Mouse (Mus musculus): Measurements from ENCODE around the gene Sfxn3.

The Sfxn3 gene

DNA sequence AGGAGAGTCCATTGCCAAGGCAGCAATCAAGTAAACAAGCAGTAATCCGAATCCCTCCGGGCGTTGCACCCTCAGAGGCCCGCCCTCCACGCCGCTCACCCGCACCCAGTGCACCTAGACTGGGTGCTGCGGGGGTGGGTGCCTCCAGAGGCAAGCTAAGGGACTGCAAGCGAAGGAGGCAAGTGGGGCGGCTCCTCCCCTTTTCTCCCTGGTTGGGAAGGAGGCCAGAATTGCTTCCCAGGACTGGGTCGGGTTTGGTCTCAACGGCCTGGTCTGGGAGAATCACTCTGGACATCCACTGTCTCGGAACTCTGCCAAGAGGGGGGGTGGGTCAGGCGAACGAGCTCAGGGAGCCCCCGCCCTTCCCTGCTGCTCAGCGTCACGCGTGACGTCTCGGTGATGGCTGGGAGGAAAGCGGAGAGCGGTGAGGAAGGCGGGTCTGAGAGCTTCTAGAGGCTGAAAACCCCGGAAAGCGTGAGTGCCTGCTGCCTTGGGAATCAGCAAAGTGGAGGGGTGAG is at the start of gene Sfxn3:
Gene Sfxn3 (plus strand): TSS at position 87 of the 518 bp plus-strand sequence.
- peak; percentile 89 for DNase-seq

DNA sequence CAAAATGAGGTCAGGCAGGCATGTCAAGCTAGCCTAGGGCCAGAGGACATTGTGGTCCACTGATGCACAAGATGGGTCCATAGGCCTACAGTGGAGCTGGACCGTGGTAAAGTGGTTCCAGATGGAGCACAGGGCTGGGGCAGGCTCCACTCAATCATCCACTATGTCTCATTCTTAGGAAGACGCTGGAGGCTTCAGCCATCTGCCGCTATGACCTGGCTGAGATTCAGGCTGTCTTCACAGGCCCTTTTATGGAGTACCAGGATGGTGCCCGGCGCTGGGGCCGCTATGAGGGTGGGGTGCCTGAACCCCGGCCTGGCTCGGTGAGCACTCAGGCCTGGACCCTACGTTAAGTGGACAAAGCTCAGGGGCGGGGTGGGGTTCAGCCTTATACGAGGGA is 49.5 kb upstream of the Sfxn3 start:
- no peak for DNase-seq

DNA sequence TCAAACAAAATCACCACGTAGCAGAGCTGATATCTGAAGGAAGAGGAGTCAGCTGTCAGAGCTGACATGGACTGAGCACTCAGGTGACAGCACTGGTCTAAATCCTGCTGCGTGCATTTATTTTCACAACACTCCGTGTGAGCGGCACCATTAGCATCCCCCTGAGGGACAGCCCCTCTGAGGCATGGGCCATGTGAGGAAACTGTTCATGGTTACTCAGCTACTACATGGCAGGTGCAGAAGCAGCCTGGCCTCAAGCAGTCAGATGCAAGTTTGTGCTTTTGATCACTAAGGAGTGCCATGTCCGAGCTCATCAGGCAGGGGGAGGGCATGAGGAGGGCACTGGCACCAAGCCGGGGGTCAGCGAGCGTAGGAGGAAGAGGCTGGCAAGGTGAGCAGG is 47.7 kb upstream of the Sfxn3 start:
- no peak for DNase-seq

GRCm38 (mm10) chr19:45002301-45002700 is 45.0 kb upstream of the Sfxn3 start:
- DNase-seq, result no peak

GRCm38 (mm10) chr19:45003740-45004516 is 43.4 kb upstream of the Sfxn3 start:
- DNase-seq, result no peak

DNA sequence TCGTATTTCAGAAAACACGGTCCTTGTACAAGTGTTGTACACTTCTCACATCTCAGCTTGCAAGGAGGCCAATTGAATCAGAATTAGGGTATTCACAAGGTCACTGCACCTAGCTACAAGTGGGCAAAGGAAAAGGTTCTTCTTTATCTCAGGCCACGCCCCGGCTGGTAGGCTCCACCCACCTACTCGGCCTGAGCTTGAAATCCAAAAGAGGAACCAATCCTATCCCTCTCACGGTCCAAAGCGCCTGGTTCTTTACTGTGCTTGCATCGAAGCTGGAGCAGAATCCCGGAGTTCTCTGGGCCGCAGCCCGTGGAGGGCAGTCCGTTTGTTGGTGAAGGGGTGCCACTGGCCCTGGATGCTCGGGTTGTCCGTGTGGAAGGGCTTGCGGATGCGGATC is 41.9 kb upstream of the Sfxn3 start, which contains the start of gene Twnk:
Gene Twnk (plus strand): TSS at position 220 of the 400 bp plus-strand sequence.
- peak; percentile 41 for DNase-seq

DNA sequence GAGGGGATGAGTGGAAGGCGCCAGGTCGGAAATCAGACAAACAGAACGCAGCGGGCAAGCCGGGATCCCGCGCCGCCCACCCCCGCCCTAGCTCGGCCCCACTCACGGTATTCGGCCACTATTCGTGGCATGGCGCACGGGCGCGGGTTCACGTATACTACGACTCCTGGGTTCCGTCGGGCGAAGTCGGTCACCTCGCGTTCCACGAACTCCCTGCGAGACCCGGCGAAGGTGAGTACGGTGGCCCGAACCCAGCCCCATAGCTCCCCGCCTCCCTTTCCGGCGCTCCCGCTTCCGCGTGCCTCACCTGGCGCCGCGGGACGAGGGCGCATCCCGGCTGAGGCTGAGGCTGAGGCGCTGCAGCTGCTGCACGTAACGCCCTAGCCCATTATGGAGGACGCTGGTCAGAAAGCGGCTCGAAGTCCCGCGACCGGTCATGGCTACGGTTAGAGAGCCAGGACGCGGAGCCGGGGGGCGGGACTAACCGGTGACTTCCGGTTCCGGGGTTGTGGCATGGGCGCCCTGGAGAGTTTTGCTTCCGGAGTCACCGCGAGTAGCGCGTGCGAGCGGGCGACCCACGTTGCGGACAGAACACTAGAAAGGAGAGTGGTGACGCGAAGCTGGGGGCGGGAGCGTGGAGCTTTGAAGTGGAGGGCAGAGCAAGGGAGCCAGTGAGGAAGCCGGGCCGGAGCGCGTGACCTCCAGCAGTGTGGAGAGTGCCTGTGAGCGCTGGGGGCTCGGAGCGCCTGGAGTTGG is 41.2 kb upstream of the Sfxn3 start, which contains the start of gene Mrpl43:
Gene Mrpl43 (minus strand): TSS at position 486 of the 756 bp plus-strand sequence.
- peak; percentile 94 for DNase-seq

DNA sequence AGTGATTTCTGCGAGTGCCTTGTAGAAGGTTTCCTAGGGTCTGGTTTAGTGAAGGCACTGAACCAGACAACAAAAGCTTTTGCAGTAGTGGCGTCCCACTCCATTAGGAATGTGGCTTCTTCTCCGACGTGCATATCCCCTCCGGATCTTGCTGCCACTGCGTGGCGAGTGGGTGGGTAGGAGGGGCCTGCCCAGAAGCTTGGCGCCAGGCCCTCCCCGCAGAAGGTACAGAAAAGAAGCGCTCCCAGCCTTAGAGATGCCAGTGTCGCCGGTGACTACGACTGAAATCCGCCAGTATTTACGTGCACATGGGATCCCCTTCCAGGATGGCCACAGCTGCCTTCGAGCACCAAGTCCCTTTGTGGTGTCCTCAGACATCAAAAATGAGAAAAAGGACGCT is 40.3 kb upstream of the Sfxn3 start:
- no peak for DNase-seq

DNA sequence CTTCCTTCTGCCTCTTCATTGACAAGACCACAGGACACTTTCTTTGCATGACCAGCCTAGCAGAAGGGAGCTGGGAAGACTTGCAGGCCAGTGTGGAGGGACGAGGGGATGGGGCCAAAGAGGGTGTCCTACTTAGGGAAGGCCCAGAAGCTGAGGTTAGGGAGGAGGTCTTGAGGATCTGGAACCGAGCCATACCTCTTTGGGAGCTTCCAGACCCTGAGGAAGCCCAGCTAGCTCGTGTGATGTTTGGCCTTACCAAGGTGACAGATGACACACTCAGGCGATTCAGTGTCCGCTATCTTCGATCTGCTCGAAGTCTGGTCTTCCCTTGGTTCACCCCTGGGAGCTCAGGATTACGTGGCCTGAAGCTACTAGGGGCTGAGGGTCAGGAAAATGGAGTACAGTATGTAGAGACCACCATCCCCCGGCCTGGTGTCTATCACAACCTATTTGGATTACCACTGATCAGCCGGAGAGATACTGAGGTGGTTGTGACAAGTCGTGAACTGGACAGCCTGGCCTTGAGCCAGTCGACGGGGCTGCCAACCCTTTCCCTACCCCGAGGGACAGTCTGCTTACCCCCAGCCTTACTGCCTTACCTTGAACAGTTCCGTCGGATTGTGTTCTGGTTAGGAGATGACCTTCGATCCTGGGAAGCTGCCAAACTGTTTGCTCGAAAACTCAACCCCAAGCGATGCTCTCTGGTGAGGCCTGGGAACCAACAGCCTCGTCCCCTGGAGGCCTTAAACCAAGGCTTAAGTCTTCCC is 39.7 kb upstream of the Sfxn3 start:
- no peak for DNase-seq

GRCm38 (mm10) chr19:45010646-45011045 is 36.7 kb upstream of the Sfxn3 start:
- DNase-seq, result no peak

GRCm38 (mm10) chr19:45012219-45012618 is 35.1 kb upstream of the Sfxn3 start:
- DNase-seq, result no peak

- no peak for DNase-seq
Observed at GRCm38 (mm10) chr19:45012636-45013035, 34.7 kb upstream of the Sfxn3 start.

DNA sequence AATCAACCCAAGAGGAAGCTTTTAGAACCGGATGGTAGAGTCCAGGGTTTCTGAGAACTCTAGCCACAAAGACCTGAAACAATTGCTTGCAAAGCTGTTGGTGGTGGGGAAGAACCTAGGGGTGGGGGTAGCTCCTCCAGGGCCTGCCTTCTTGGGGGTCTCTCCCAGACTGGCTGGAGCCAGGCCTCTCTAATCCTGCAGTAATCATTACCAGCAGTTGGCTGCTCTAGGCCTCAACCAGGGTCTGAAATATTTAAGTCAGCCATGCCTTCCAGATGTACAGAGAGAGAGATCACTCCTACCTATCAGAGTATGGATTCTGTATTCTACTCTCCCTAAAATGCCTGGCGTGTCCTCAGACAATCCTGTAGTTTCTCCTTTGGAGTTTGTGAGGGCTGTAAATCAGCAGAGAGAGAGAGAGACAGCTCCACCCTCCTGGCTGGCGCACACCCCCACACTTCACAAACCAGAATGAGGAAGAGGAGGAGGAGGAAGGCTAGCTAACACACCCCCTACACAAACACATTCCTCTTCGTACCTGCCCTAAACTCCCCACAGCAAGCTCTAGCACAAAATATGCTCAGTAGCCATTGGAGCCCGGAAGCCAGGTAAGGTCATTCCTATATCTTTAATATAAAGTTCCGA is 33.6 kb upstream of the Sfxn3 start:
- no peak for DNase-seq

DNA sequence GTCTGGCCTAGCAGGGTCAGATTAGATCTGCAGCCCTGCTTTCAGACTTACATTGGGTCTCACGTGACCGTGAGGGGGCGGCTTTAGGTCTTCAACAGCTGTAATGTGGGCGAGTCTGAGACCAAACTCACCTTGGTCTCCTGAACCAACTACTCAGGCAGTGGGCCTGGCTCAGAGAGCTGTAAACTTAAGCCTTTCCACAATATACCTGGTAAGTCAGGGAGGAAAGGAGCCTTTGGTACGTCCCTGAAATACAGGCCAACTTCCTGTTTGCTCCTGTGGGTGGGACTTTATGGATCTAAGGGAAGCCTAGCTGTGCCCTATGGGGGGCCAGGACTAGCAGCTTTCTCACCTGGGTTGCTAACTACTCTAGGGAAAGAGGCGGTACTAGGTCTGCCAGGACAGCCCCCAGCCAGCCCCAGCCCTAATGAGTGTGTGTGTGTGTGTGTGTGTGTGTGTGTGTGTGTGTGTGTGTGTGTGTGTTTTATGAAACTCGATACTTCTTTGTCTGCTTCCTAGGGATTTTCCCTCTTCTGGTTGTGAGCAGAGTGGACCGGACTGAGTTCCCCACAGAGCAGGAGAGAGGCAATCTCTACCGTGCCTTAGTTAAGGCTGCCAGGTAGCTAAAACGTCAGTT is 32.9 kb upstream of the Sfxn3 start, which contains the start of gene Lzts2:
Gene Lzts2 (plus strand): TSS at position 80 of the 637 bp plus-strand sequence.
- DNase-seq, result peak; percentile 24

DNA sequence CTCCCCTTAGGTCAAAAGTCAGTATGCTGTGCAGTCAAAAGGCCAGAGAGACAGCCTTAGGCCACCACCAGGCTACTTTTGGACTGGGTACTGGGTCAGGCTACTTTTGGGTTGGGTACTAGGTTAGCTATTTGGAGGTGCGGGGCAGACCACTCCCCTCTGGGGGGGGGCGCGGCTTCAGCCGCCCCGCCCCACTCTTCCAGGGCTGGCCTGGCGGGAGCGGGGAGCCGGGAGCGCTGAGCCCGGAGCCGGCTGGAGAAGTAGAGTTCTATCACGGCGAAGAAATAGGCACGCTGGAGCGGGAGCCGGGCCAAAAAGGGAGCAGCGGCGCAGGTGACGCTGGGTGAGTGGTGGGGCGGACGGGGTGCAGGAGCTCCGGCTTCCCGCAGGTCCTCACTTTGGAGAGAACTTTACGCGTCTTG is 32.3 kb upstream of the Sfxn3 start:
- peak; percentile 47 for DNase-seq

- DNase-seq, result peak; percentile 78
Observed at GRCm38 (mm10) chr19:45015518-45016281, 31.6 kb upstream of the Sfxn3 start.

DNA sequence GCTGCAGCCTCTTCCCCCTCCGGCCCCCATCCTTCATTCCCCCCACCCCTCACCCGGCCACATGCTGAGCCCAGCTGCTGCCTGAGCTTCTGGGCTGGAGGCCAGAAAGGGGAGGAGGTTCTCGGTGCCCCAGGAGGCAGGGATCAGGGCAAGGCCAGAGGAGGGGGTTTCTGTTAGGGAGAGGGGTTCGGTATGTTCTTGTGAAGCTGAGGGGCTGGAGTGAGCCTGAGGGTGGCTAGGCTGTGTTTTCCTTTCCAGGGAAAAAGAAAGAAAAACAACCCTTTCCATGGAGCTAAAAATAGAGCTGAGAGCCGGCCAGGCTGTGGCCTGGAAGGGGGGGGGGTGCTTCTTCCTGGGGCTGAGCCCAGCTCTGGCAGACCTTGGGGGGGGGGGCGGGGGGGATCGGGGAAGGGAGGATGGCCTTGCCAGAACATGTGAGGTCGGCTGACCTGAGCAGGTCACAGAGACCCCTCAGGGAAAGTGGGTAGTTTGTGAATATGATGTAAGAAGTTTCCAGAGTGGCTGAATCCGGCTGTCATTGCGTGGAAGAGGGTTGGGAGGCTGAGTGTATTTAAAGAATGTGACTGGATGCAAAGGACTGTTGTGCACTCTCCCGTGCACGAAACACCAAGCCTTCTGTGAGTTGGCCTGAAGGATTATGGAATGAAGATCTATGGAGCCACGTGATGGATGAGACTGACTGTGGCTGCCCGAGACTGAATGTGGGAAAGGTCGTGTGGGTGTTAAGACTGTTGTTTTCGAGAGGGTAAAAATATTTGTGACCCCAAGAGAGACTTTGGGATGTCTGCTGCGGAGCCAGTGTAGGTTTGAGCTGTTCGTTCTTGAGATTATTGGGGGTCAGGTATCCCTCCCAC is 30.7 kb upstream of the Sfxn3 start:
- peak; percentile 12 for DNase-seq

DNA sequence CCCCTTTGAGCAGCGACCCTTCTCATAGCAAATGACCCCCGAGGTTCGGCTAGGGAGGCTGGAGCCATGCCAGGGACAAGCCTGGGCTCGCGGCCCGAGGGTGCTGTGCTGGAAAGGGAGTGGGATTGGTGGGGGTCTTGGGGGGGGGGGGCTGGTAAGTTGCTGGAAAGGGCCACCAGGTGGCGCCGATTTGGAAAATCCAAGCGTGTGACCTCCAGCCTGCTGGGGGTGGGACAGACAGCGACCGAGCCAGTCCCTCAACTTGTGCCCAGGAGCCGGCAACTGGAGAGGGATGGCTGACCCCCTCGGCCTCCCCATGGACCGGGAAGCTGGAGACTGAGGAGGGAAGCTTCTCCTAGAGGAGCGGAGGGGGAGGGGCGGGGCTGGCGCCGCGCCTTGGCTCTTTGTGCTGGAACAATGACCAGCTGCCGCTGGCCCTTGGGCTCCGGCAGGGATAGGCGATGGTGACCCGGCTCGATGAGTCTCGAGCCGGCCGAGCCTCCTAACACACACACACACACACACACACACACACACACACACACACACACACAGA is 30.0 kb upstream of the Sfxn3 start:
- DNase-seq, result peak; percentile 41

- peak; percentile 20 for DNase-seq
Observed at GRCm38 (mm10) chr19:45017909-45018308, 29.4 kb upstream of the Sfxn3 start.
